Mouse (Mus musculus) liver, adult 2 months (tissue): Measurements from ENCODE around the gene Scyl2. TPM values are rescaled to one million over a fixed set of nuclear protein-coding genes. Genes with fewer than 3 reads are reported as not detected.
A peak's percentile ranks its signal among the peaks of the same experiment; 100 is the strongest.
"Not testable (repeated sequence)": the region's sequence is repeated elsewhere in the genome, so short reads cannot be mapped to it uniquely, and the experiment has no call there.

ENCODE experiments used
- DNase-seq: peaks from one replicate; pipeline ENCODE4 v3.0.0-alpha.2; 2011; ENCODE audit warnings: low read depth, low spot score; ENCODE audit errors: extremely low read depth
- H3K27ac ChIP-seq: fragments of 200-500 bp; replicated peaks from 2 replicates; pipeline ENCODE4 v1.5.1; 2012; ENCODE audit warnings: low read depth, mild to moderate bottlenecking, control low read depth, inconsistent platforms, low read length; ENCODE audit not compliant: insufficient read depth
- H3K27me3 ChIP-seq: fragments of 200-500 bp; 2 replicates; pipeline ENCODE4 v1.6.1; 2012; ENCODE audit warnings: mild to moderate bottlenecking, moderate library complexity, low read length, inconsistent platforms; ENCODE audit not compliant: control insufficient read depth, insufficient read depth
- H3K36me3 ChIP-seq: fragments of 200-500 bp; 2 replicates; pipeline ENCODE4 v1.6.1; 2012; ENCODE audit warnings: low read length, inconsistent platforms; ENCODE audit not compliant: control insufficient read depth, insufficient read depth
- H3K4me1 ChIP-seq: fragments of 200-500 bp; 2 replicates; pipeline ENCODE4 v1.6.1; 2011; ENCODE audit warnings: low read length; ENCODE audit not compliant: control insufficient read depth, insufficient read depth
- H3K4me3 ChIP-seq: fragments of 200-500 bp; 2 replicates; pipeline ENCODE4 v1.5.1; 2011; ENCODE audit warnings: low read depth, mild to moderate bottlenecking, control low read depth, low read length, moderate library complexity; ENCODE audit not compliant: insufficient read depth
- H3K79me2 ChIP-seq: fragments of 200-500 bp; 2 replicates; pipeline ENCODE4 v1.6.1; 2012; ENCODE audit warnings: inconsistent platforms, mild to moderate bottlenecking, low read length, moderate library complexity; ENCODE audit not compliant: control insufficient read depth, insufficient read depth
- H3K9ac ChIP-seq: fragments of 200-500 bp; 2 replicates; pipeline ENCODE4 v1.6.1; 2012; ENCODE audit warnings: low read depth, mild to moderate bottlenecking, control low read depth, inconsistent platforms, low read length
- CTCF ChIP-seq: fragments of 200-500 bp; IDR thresholded peaks from 2 replicates; pipeline ENCODE4 v1.5.1; 2011; ENCODE audit warnings: low read depth, low read length, control low read depth
- POLR2A ChIP-seq: fragments of 200-500 bp; IDR thresholded peaks from 2 replicates; pipeline ENCODE4 v1.6.1; 2011; ENCODE audit warnings: low read length, control low read depth; ENCODE audit not compliant: insufficient read depth; ENCODE audit errors: extremely low read depth
- WGBS: fragments of 180-500 bp; shearing (Covaris S2); methylation state at CpG from one replicate; pipeline ENCODE4 v1.1.7; 2018; 5-methylcytosine and 5-hydroxymethylcytosine counted together
- polyA plus RNA-seq: library from polyadenylated mRNA; depleted of rRNA; stranded (reverse); fragments of >200 nt; gene quantifications from 2 replicates; pipeline ENCODE4 v1.2.3, GENCODE M21; 2012
- total RNA-seq: library from RNA; depleted of rRNA; stranded (reverse); fragments of >200 nt; gene quantifications from 2 replicates; pipeline ENCODE4 v1.2.3, GENCODE M21; 2014

Scyl2 gene
- total and polyA plus RNA-seq, 2 experiments: 11.3 to 18.4 TPM

DNA sequence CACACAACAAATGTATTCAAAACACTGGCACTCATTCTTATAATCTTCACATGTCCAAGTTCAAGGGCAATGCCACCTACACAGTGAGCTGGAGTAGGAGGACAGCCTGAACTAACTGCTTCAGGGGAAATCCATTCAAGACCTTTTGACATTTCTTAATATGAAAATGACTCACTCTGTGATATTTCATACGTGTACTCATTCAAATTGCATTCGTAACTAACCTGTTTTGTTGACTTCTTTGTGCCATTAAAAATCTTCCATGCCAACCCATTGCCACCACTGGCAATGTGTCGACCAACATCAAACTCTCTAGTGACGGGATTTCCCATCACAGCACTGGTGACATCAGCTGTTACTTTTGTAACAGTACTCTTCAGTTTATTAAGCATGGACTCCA lies 8.0 kb downstream of the Scyl2 start:
- Histone ChIP-seq H3K27ac (no peak overlapping the region), H3K27me3 (no peaks in the 10 kb centered on the region), H3K4me1 (peaks cover 6% of the 10 kb centered on the region; the same call in 1 of the 2 replicates), H3K79me2 (peaks cover 34% of the 10 kb centered on the region), H3K36me3 (peaks cover 6% of the 10 kb centered on the region; the same call in 1 of the 2 replicates), H3K9ac (no peak overlapping the region), H3K4me3 (no peak overlapping the region)
- no peak for TF ChIP-seq CTCF
- no peak for TF ChIP-seq POLR2A
- no peak for DNase-seq
- WGBS: 90% methylated on average over 4 of the region's 4 CpGs

DNA sequence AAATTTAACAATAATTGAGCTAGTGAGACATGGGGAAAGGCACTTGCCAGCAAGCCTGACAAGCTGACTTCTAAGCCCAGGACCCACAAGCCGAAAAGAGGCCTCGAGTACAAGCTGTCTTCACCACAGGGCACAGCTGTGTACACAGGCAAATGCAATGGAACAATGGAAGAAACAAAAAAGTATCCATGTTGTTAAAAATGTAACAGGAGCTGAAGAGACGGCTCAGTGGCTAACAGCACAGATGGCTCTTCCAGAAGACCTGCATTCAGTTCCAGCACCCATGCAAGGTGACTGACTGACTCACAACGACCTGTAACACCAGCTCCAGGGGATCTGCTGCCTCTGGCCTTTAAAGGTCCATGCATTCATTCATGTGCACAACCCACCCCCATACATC lies 9.5 kb downstream of the Scyl2 start:
- no peak for TF ChIP-seq POLR2A
- TF ChIP-seq CTCF: no peak
- peaks cover 6% of the 10 kb centered on the region; the same call in 1 of the 2 replicates for H3K36me3 ChIP-seq
- H3K27me3 ChIP-seq: no peaks in the 10 kb centered on the region
- no peak overlapping the region for H3K9ac ChIP-seq
- peaks cover 31% of the 10 kb centered on the region for H3K79me2 ChIP-seq
- no peak for DNase-seq
- no peak overlapping the region for H3K27ac ChIP-seq
- peaks cover 2% of the 10 kb centered on the region; the same call in 1 of the 2 replicates for H3K4me1 ChIP-seq
- H3K4me3 ChIP-seq: no peak overlapping the region
- 84% methylated on average over 4 of the region's 4 CpGs for WGBS

- H3K27ac ChIP-seq: peak overlapping the region; percentile 16
- H3K79me2 ChIP-seq: peaks cover 17% of the 10 kb centered on the region
- DNase-seq: peak; percentile 97
- not testable (repeated sequence) for H3K9ac ChIP-seq, H3K27me3 ChIP-seq, H3K4me3 ChIP-seq, H3K36me3 ChIP-seq, H3K4me1 ChIP-seq
- WGBS: 25% methylated on average over 5 of the region's 5 CpGs
- 0 out of 2 replicates have a peak, but pooled peaks have one; percentile 35 for TF ChIP-seq POLR2A
- peak; percentile 19; the same call in 1 of the 2 replicates for TF ChIP-seq CTCF
These were observed 15.7 kb downstream of the Scyl2 start for GRCm38 (mm10) chr10:89670371-89670770.

- 92% methylated on average over 7 of the region's 7 CpGs for WGBS
- no peak overlapping the region for H3K9ac ChIP-seq
- H3K79me2 ChIP-seq: peaks cover 8% of the 10 kb centered on the region
- DNase-seq: no peak
- peaks cover 7% of the 10 kb centered on the region for H3K36me3 ChIP-seq
- H3K4me1 ChIP-seq: peaks cover 5% of the 10 kb centered on the region; the same call in 1 of the 2 replicates
- H3K27me3 ChIP-seq: no peaks in the 10 kb centered on the region
- H3K27ac ChIP-seq: no peak overlapping the region
- TF ChIP-seq CTCF (no peak), POLR2A (no peak)
- no peak overlapping the region for H3K4me3 ChIP-seq
These were observed 18.5 kb downstream of the Scyl2 start for GRCm38 (mm10) chr10:89667571-89667970.

DNA sequence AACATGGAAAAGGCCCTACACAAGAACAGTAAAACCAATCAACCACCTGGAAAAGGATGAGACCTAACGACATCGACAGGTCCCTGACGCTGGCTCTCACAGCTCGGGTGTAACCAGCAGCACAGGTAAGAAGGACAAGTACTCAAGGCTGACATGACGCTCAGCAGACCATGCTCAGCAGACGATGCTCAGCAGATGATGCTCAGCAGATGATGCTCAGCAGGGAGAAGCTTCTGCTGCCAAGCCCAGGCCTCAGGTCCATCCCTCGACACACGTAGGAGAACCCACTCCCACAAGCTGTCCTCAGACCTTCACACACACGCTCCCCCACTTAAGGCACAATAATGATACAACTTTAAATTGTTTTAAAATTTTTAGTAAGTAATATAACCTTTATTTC lies 20.4 kb downstream of the Scyl2 start:
- Histone ChIP-seq H3K79me2 (peaks cover 8% of the 10 kb centered on the region), H3K27me3 (no peaks in the 10 kb centered on the region), H3K4me3 (no peak overlapping the region), H3K4me1 (peaks cover 4% of the 10 kb centered on the region; the same call in 1 of the 2 replicates), H3K36me3 (peaks cover 19% of the 10 kb centered on the region), H3K27ac (no peak overlapping the region), H3K9ac (no peak overlapping the region)
- TF ChIP-seq POLR2A (no peak), CTCF (no peak)
- 96% methylated on average over 9 of the region's 9 CpGs for WGBS
- DNase-seq: no peak

- Histone ChIP-seq H3K4me3 (no peak overlapping the region), H3K79me2 (peaks cover 8% of the 10 kb centered on the region), H3K9ac (no peak overlapping the region), H3K4me1 (peaks cover 2% of the 10 kb centered on the region; the same call in 1 of the 2 replicates), H3K27me3 (no peaks in the 10 kb centered on the region), H3K27ac (no peak overlapping the region), H3K36me3 (peaks cover 22% of the 10 kb centered on the region)
- TF ChIP-seq POLR2A (no peak), CTCF (no peak)
- WGBS: 96% methylated on average over 8 of the region's 8 CpGs
- DNase-seq: no peak
These were observed 21.0 kb downstream of the Scyl2 start for GRCm38 (mm10) chr10:89664977-89665645.
